Mouse (Mus musculus) G1E-ER4 (cell line): ENCODE results near the gene Ibtk. TPM values are rescaled to one million over a fixed set of nuclear protein-coding genes. Genes with fewer than 3 reads are reported as not detected.

Source experiments
- GATA1 ChIP-seq: IDR thresholded peaks from one replicate; pipeline ENCODE4 v1.8.0; 2012; ENCODE audit warnings: low read length, inconsistent platforms
- polyA plus RNA-seq: library from polyadenylated mRNA; stranded (reverse); fragments of >175 nt; gene quantifications from 2 replicates; pipeline ENCODE4 v1.2.3, GENCODE M21; 2012

Ibtk gene
- polyA plus RNA-seq, 1 experiment, result 30.1 TPM

GRCm38 (mm10) chr9:85742107-85742506 lies 7.0 kb downstream of the Ibtk start:
- no peak for TF ChIP-seq GATA1

GRCm38 (mm10) chr9:85739279-85739678 lies 9.9 kb downstream of the Ibtk start:
- TF ChIP-seq GATA1, result no peak

- no peak for TF ChIP-seq GATA1
Observed at GRCm38 (mm10) chr9:85734821-85735220, 14.3 kb downstream of the Ibtk start.

GRCm38 (mm10) chr9:85724078-85724477 lies 25.1 kb downstream of the Ibtk start:
- TF ChIP-seq GATA1, result no peak

GRCm38 (mm10) chr9:85717336-85717735 lies 31.8 kb downstream of the Ibtk start:
- no peak for TF ChIP-seq GATA1

- TF ChIP-seq GATA1, result no peak
Observed at GRCm38 (mm10) chr9:85707302-85707701, 41.8 kb downstream of the Ibtk start.

- no peak for TF ChIP-seq GATA1
Observed at GRCm38 (mm10) chr9:85701981-85702380, 47.2 kb downstream of the Ibtk start.

- TF ChIP-seq GATA1, result no peak
Observed at GRCm38 (mm10) chr9:85695606-85696005, 53.5 kb downstream of the Ibtk start.

- TF ChIP-seq GATA1, result no peak
Observed at GRCm38 (mm10) chr9:85693231-85694116, 55.7 kb downstream of the Ibtk start.

- no peak for TF ChIP-seq GATA1
Observed at GRCm38 (mm10) chr9:85685010-85685409, 64.1 kb downstream of the Ibtk start.

- no peak for TF ChIP-seq GATA1
Observed at GRCm38 (mm10) chr9:85675131-85675905, 73.8 kb downstream of the Ibtk start.

GRCm38 (mm10) chr9:85673907-85674481 lies 75.1 kb downstream of the Ibtk start:
- no peak for TF ChIP-seq GATA1

GRCm38 (mm10) chr9:85671582-85672331 lies 77.4 kb downstream of the Ibtk start:
- no peak for TF ChIP-seq GATA1

GRCm38 (mm10) chr9:85664316-85664715 lies 84.8 kb downstream of the Ibtk start:
- TF ChIP-seq GATA1, result no peak

- no peak for TF ChIP-seq GATA1
Observed at GRCm38 (mm10) chr9:85663810-85664209, 85.3 kb downstream of the Ibtk start.
